Mouse (Mus musculus) stomach, embryonic 15.5 days (tissue): ENCODE results near the gene Naif1. TPM values are rescaled to one million over a fixed set of nuclear protein-coding genes. Genes with fewer than 3 reads are reported as not detected.

Experiments used
- ATAC-seq: fragments of 200-750 bp; cut with Nextera tagmentation; 2 replicates; pipeline ENCODE4 v1.8.0; 2017; ENCODE audit warnings: low read depth, moderate number of reproducible peaks, moderate TSS enrichment; ENCODE audit not compliant: insufficient read depth, low FRiP score
- H3K27ac ChIP-seq: fragments of 300-500 bp; sonication (generic); 2 replicates; pipeline ENCODE4 v1.5.1; 2015; ENCODE audit warnings: mild to moderate bottlenecking, inconsistent platforms
- H3K27me3 ChIP-seq: fragments of 300-500 bp; sonication (generic); replicated peaks from 2 replicates; pipeline ENCODE4 v1.6.1; 2015; ENCODE audit warnings: inconsistent platforms
- H3K36me3 ChIP-seq: fragments of 300-500 bp; sonication (generic); 2 replicates; pipeline ENCODE4 v1.6.1; 2015; ENCODE audit warnings: inconsistent platforms
- H3K4me1 ChIP-seq: fragments of 300-500 bp; sonication (generic); 2 replicates; pipeline ENCODE4 v1.6.1; 2015; ENCODE audit warnings: inconsistent platforms
- H3K4me2 ChIP-seq: fragments of 300-500 bp; sonication (generic); 2 replicates; pipeline ENCODE4 v1.6.1; 2015; ENCODE audit warnings: mild to moderate bottlenecking, inconsistent platforms
- H3K4me3 ChIP-seq: fragments of 300-500 bp; sonication (generic); replicated peaks from 2 replicates; pipeline ENCODE4 v1.5.1; 2015; ENCODE audit warnings: inconsistent platforms
- H3K9ac ChIP-seq: fragments of 300-500 bp; sonication (generic); 2 replicates; pipeline ENCODE4 v1.6.1; 2015; ENCODE audit warnings: inconsistent platforms
- H3K9me3 ChIP-seq: fragments of 300-500 bp; sonication (generic); 2 replicates; pipeline ENCODE4 v1.6.1; 2016; ENCODE audit warnings: inconsistent platforms
- WGBS: fragments of 180-500 bp; shearing (Covaris S2); methylation state at CpG from one replicate; pipeline ENCODE4 v1.1.7; 2015; 5-methylcytosine and 5-hydroxymethylcytosine counted together
- polyA plus RNA-seq: library from polyadenylated mRNA; unstranded; fragments of >200 nt; fragmentation: Nextera tagmentation; extraction: Ambion mirVana; gene quantifications from 2 replicates; pipeline ENCODE4 v1.2.1, GENCODE M21; 2015

Gene Naif1
- 5.1 and 5.4 TPM in 2 replicates for polyA plus RNA-seq

DNA sequence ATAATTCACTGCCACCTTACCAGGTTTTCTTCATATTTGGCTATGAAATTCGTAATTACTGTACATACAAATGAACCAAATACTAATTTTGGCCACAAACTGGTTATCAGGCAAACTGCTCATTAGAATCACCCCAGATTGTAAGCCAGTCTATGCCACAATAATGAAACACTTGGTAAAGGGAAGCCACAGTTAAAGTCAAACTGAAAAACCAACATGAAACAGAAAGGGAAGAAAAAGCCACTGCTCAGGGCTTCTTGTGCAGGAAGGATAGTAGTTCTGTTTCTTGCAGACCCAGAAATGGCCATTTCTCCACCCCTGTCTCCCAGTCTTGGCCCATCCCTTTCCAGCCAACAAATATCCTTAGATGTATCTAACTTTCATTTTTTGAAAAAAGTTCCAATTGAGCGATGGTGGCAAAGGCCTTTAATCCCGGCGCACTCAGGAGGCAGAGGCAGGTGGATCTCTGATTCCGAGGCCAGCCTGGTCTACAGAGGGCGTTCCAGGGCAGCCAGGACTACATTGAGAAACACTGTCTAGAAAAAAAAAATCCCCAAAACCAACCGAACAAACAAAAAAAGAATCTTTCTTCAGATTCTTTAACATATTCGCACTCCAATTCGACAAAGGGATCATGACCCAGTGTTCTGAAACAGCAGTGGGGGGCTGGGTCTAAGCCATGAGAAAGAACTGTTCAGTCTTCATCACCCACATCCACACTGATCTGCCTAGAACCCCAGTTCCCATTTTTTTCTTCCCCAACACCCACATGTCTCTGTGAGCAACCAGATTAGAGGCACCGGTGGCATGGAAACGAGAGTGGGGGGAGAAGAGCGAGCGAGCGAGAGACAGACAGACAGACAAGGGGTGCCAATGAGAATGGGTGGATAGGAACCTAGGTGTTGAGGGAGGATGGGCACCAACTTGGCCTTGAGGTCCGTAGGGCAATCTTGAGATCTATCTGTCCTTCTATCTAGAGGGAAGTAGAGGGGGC is at the start of gene Naif1:
Gene Naif1, plus strand, starts transcription at position 697 of the 994 bp plus-strand sequence.
- Histone ChIP-seq H3K4me3 (peak within 1 kb of the TSS; percentile 90), H3K4me2 (peak within 1 kb of the TSS; percentile 88), H3K9me3 (no peaks in the 10 kb centered on the region), H3K4me1 (peaks cover 35% of the 10 kb centered on the region), H3K27me3 (no peaks in the 10 kb centered on the region), H3K9ac (peak within 1 kb of the TSS; percentile 69), H3K36me3 (no peaks in the 10 kb centered on the region; the same call in 1 of the 2 replicates), H3K27ac (peak within 1 kb of the TSS; percentile 97)
- ATAC-seq = no peak
- WGBS = 71% methylated on average over 15 of the region's 15 CpGs

DNA sequence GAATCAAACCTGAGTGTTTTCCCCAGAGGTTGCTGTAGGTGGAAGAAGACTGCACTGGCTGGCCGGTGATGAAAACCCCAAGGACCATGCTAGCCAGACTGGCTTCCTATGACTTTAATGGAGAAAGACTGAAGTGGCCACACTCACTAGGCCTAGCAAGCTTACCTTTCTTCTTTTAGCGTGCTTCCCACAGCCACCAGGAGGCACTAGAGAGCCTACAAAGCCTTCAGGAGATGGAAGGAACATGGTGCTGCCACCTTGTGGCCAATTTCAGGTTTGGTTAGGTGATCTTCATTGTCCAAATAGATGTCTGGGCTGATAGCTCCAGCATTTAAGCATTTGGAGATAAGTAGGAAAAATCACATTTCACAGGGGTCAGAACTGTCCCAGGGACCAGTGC is 45.6 kb upstream of the Naif1 start:
- H3K27ac ChIP-seq = no peak overlapping the region
- peaks cover 3% of the 10 kb centered on the region; the same call in 1 of the 2 replicates for H3K4me1 ChIP-seq
- H3K9ac ChIP-seq = no peak overlapping the region
- 18% methylated on average over 2 of the region's 2 CpGs for WGBS
- H3K4me3 ChIP-seq = no peak overlapping the region
- H3K27me3 ChIP-seq = no peaks in the 10 kb centered on the region
- no peaks in the 10 kb centered on the region for H3K9me3 ChIP-seq
- no peak for ATAC-seq
- peaks cover 6% of the 10 kb centered on the region; the same call in 1 of the 2 replicates for H3K36me3 ChIP-seq
- H3K4me2 ChIP-seq = no peak overlapping the region

- H3K9ac ChIP-seq = no peak overlapping the region
- H3K4me2 ChIP-seq = no peak overlapping the region
- WGBS = 78% methylated on average over 7 of the region's 7 CpGs
- peaks cover 3% of the 10 kb centered on the region; the same call in 1 of the 2 replicates for H3K4me1 ChIP-seq
- no peaks in the 10 kb centered on the region for H3K36me3 ChIP-seq
- no peaks in the 10 kb centered on the region for H3K9me3 ChIP-seq
- H3K4me3 ChIP-seq = no peak overlapping the region
- no peaks in the 10 kb centered on the region for H3K27me3 ChIP-seq
- no peak overlapping the region for H3K27ac ChIP-seq
- no peak for ATAC-seq
These were observed 43.0 kb upstream of the Naif1 start for GRCm38 (mm10) chr2:32407144-32407824.

DNA sequence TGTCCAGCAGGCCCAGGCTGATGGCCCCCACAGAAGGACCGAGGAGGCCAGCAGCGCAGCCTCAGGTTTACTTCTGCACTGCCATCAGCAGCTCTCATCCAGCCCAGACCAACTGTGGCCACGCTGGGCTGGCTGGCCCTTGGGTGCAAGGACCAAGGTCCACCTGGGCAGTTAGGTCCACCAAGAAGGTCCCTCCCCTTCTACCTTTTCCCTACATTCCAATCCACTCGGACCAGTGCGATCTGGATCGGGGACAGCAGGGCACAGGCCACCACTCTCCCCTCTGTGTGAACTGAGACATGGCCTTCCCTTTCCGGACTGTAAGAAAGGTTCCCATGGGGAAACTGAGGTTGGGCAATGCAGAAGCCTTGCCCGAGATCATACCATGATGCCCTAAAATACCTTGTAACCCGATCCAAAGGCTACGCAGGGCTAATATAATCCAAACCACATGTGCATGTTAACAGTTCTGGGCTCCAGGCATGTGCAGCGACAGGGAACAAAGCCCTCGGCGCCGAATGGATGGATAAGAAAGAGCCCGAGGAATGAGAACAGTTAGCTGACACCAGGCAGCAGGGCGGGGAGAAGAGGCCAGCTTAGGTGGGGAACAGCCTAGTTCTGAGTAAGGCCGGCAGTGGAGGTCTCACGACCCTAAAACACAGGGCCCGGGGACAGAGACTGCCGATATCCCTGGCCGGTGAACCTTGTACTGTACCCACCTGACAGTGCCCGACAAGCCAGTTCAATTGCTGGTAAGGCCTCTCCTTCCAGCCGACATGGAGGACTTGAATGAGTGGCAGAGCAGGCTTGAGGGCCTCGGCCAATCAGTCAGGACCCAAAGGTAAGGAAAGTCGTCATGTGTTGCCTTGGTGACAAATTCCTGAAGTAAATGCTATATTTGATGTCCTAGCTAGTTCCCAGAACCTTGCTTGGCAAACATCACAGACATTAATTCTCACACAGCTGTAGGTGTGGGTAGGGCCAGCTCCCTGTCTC is 41.5 kb upstream of the Naif1 start:
- no peaks in the 10 kb centered on the region for H3K36me3 ChIP-seq
- 57% methylated on average over 25 of the region's 25 CpGs for WGBS
- no peak overlapping the region for H3K4me3 ChIP-seq
- peaks cover 3% of the 10 kb centered on the region; the same call in 1 of the 2 replicates for H3K4me1 ChIP-seq
- no peaks in the 10 kb centered on the region for H3K27me3 ChIP-seq
- H3K9ac ChIP-seq = no peak overlapping the region
- ATAC-seq = peak; percentile 48
- H3K27ac ChIP-seq = no peak overlapping the region
- H3K4me2 ChIP-seq = no peak overlapping the region
- H3K9me3 ChIP-seq = no peaks in the 10 kb centered on the region

DNA sequence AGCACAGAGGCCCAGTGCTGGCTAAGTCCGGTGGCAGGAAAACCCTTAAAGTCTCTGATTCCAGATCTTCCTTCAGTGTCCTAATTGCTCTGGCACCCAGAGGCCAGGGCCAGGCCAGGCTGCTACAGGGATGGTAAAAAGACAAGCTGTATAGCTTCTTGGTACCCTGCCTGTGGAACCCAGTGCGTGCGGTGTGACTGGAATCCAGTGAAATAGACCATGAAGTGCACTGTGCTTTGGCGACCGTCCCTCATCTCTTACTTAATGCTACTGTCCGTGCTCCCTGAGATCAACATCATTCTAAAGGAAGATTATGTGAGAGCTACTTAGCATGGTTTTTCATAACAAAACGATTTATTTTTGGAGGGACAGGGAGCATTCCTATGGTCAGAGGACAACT is 38.9 kb upstream of the Naif1 start:
- no peak overlapping the region for H3K4me2 ChIP-seq
- H3K36me3 ChIP-seq = peaks cover 15% of the 10 kb centered on the region
- H3K4me3 ChIP-seq = no peak overlapping the region
- H3K27ac ChIP-seq = no peak overlapping the region
- no peak for ATAC-seq
- H3K27me3 ChIP-seq = no peaks in the 10 kb centered on the region
- peaks cover 3% of the 10 kb centered on the region; the same call in 1 of the 2 replicates for H3K4me1 ChIP-seq
- WGBS = 77% methylated on average over 7 of the region's 7 CpGs
- H3K9ac ChIP-seq = no peak overlapping the region
- no peaks in the 10 kb centered on the region for H3K9me3 ChIP-seq

- ATAC-seq = no peak
- no peaks in the 10 kb centered on the region for H3K9me3 ChIP-seq
- H3K9ac ChIP-seq = no peak overlapping the region
- no peak overlapping the region for H3K4me2 ChIP-seq
- peaks cover 3% of the 10 kb centered on the region; the same call in 1 of the 2 replicates for H3K4me1 ChIP-seq
- no peak overlapping the region for H3K4me3 ChIP-seq
- H3K36me3 ChIP-seq = peaks cover 28% of the 10 kb centered on the region
- 81% methylated on average over 6 of the region's 6 CpGs for WGBS
- no peaks in the 10 kb centered on the region for H3K27me3 ChIP-seq
- no peak overlapping the region for H3K27ac ChIP-seq
These were observed 37.3 kb upstream of the Naif1 start for GRCm38 (mm10) chr2:32412742-32413531.

DNA sequence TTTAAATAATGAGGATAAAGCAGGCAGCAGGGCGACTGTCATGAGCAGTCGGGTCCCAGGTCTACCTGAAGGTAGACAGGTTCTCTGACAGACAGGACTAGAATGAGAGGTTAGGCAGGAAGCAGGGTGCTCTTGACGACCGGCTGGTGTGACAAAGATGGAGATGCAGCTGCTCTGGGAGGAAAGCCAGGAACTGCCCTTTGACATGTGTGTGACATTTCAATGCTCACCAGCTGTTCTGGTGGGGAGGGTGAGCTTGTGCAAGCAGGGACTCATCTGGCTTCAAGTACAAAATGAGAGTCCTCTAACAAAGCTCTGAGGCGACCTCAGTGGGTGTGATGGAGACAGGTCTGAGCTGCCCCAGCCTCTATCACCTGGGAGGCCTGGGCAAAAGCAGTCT is 36.3 kb upstream of the Naif1 start:
- ATAC-seq = no peak
- Histone ChIP-seq H3K4me3 (no peak overlapping the region), H3K9ac (no peak overlapping the region), H3K27ac (no peak overlapping the region), H3K27me3 (no peaks in the 10 kb centered on the region), H3K4me1 (peaks cover under 1% of the 10 kb centered on the region; the same call in 1 of the 2 replicates), H3K4me2 (no peak overlapping the region), H3K9me3 (no peaks in the 10 kb centered on the region), H3K36me3 (peaks cover 38% of the 10 kb centered on the region)
- 42% methylated on average over 5 of the region's 5 CpGs for WGBS

- Histone ChIP-seq H3K27me3 (no peaks in the 10 kb centered on the region), H3K9ac (no peak overlapping the region), H3K4me3 (no peak overlapping the region), H3K27ac (no peak overlapping the region), H3K4me1 (no peaks in the 10 kb centered on the region), H3K9me3 (no peaks in the 10 kb centered on the region), H3K4me2 (no peak overlapping the region), H3K36me3 (peaks cover 53% of the 10 kb centered on the region)
- WGBS = 93% methylated on average over 12 of the region's 12 CpGs
- no peak for ATAC-seq
These were observed 34.5 kb upstream of the Naif1 start for GRCm38 (mm10) chr2:32415801-32416200.

GRCm38 (mm10) chr2:32416556-32416955 is 33.7 kb upstream of the Naif1 start:
- peaks cover 58% of the 10 kb centered on the region for H3K36me3 ChIP-seq
- no peaks in the 10 kb centered on the region for H3K9me3 ChIP-seq
- no peak overlapping the region for H3K4me2 ChIP-seq
- H3K9ac ChIP-seq = no peak overlapping the region
- WGBS = 86% methylated on average over 2 of the region's 2 CpGs
- no peak overlapping the region for H3K27ac ChIP-seq
- no peaks in the 10 kb centered on the region for H3K27me3 ChIP-seq
- ATAC-seq = no peak; the same call in 1 of the 2 replicates
- H3K4me3 ChIP-seq = no peak overlapping the region
- H3K4me1 ChIP-seq = no peaks in the 10 kb centered on the region

DNA sequence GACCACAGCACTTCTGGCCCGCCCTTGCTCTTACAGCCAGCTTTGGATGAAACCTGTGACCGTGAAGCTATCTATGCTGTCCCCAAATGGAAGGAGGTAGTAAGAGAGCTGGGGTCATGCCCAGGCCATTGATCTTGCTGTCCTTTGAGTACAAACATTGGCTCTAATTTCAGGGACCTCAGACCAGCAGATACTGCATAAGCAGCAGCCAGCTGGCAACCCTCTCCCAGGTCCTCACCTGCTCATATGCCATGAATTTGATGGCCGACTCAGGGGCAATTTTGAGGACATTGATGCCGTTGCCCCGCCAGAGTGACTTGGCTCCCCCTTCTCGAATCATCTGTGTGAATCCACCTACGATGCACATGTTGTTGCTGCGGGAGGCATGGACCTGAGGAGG is 32.8 kb upstream of the Naif1 start:
- ATAC-seq = no peak
- H3K9me3 ChIP-seq = no peaks in the 10 kb centered on the region
- H3K27ac ChIP-seq = no peak overlapping the region
- 0 out of 2 replicates have a peak, but pooled peaks cover 1% of the 10 kb centered on the region for H3K4me1 ChIP-seq
- WGBS = 71% methylated on average over 8 of the region's 8 CpGs
- no peak overlapping the region for H3K4me2 ChIP-seq
- no peaks in the 10 kb centered on the region for H3K27me3 ChIP-seq
- no peak overlapping the region for H3K4me3 ChIP-seq
- no peak overlapping the region for H3K9ac ChIP-seq
- H3K36me3 ChIP-seq = peaks cover 58% of the 10 kb centered on the region
